Mouse (Mus musculus) megakaryocyte, embryonic 14.5 days (primary cell): ENCODE measurements around the gene Brsk1. TPM values are rescaled to one million over a fixed set of nuclear protein-coding genes. Genes with fewer than 3 reads are reported as not detected.

ENCODE experiments used
- H3K27me3 ChIP-seq: replicated peaks from 2 replicates; pipeline ENCODE3; 2012; ENCODE audit warnings: inconsistent platforms
- H3K36me3 ChIP-seq: replicated peaks from 2 replicates; pipeline ENCODE3; 2012; ENCODE audit warnings: low read length, inconsistent platforms, mixed read lengths
- H3K4me1 ChIP-seq: 2 replicates; pipeline ENCODE4 v1.6.1; 2012; ENCODE audit warnings: inconsistent platforms
- H3K4me3 ChIP-seq: replicated peaks from 2 replicates; pipeline ENCODE3; 2012; ENCODE audit warnings: moderate library complexity, mild to moderate bottlenecking, inconsistent platforms
- H3K9me3 ChIP-seq: 2 replicates; pipeline ENCODE4 v1.6.1; 2012; ENCODE audit warnings: inconsistent platforms
- FLI1 ChIP-seq: IDR thresholded peaks from 2 replicates; pipeline ENCODE4 v1.6.1; 2012; ENCODE audit warnings: low read length, inconsistent platforms, mixed read lengths
- GATA1 ChIP-seq: IDR thresholded peaks from 3 replicates; pipeline ENCODE4 v1.6.1; 2012; ENCODE audit warnings: mixed read lengths, low read length, inconsistent platforms, borderline replicate concordance
- polyA plus RNA-seq: library from polyadenylated mRNA; stranded (reverse); fragments of >175 nt; gene quantifications from 2 replicates; pipeline ENCODE4 v1.2.3, GENCODE M21; 2012; ENCODE audit warnings: low replicate concordance; ENCODE audit not compliant: insufficient read depth

Brsk1 gene
- polyA plus RNA-seq, 1 experiment: 0.08 TPM

DNA sequence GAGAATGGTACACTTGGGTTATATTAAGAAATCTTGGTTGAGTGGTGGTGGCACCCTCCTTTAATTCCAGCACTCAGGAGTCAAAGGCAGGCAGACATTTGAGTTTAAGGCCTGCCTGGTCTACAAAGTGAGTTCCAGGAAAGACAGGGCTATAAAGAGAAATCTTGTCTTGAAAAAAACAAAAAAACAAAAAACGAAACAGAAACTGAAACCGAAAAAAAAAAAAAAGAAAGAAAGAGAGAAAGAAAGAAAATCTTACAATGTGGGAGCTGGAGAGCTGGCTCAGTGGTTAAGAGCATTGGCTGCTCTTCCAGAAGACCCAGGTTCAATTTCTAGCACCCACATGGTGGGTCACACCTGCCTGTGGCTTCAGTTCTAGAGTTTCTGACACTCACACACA is 26.7 kb upstream of the Brsk1 start:
- no peak for TF ChIP-seq FLI1
- H3K27me3 ChIP-seq: no peaks in the 10 kb centered on the region
- H3K9me3 ChIP-seq: no peaks in the 10 kb centered on the region
- H3K36me3 ChIP-seq: peaks cover 49% of the 10 kb centered on the region
- peaks cover 26% of the 10 kb centered on the region for H3K4me1 ChIP-seq
- no peak overlapping the region for H3K4me3 ChIP-seq

DNA sequence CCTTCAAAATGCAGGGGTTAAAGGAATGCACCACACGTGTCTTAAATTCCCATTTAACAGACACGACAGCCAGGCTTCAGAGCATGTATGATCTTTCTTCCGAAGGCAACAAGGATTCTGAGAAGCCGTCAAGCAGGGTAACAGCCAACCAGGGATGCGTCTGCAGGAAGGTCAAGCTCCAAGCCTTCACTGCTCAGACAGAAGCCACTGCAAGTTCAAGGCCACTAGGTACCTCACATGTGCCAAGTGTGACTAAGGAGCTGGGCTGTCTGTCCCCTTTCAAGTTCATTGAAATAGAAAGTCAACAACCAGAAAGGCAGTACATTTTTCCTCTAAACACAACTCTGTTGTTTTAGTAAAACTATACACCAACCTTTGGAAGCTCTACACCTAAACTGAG is 23.5 kb upstream of the Brsk1 start:
- TF ChIP-seq FLI1 (no peak), GATA1 (no peak)
- Histone ChIP-seq H3K36me3 (peaks cover 65% of the 10 kb centered on the region), H3K4me1 (peaks cover 14% of the 10 kb centered on the region), H3K27me3 (no peaks in the 10 kb centered on the region), H3K9me3 (no peaks in the 10 kb centered on the region), H3K4me3 (no peak overlapping the region)

DNA sequence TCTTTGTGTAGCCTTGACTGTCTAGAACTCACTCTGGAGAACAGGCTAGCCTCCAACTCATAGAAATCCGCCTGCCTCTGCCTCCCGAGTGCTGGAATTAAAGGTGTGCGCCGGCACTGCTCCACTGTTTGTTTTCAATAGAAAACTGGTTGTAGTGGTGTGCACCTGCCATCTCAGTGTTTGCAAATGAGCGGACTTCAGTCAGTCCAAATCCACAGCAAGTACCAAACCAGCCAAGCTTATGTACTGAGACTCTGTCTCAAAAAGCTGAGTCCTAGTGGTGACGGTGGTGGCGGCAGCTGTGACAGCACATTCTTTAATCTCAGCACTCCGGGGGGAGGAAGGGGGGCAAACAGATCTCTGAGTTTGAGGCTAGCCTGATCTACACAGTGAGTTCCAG is 21.9 kb upstream of the Brsk1 start:
- Histone ChIP-seq H3K4me3 (no peak overlapping the region), H3K36me3 (peaks cover 63% of the 10 kb centered on the region), H3K27me3 (no peaks in the 10 kb centered on the region), H3K4me1 (peaks cover 13% of the 10 kb centered on the region), H3K9me3 (no peaks in the 10 kb centered on the region)
- TF ChIP-seq GATA1 (no peak), FLI1 (no peak)

DNA sequence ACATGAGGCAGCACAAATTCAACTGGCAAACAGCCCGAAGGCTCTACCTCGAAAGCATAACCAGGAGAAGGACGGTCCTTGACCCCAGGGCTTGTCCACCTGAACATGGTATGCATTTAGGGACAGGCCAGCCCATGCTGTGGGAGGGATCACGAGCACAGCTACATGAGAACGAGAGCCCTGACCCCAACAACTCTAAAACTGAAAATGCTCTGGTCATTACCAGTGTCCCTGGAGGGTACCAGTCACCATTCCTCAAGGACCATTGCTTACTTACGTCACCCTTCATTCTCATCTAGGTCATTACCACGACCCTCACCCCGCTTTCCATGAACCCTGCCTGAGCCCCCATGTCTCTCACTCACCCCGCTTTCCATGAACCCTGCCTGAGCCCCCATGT is 21.2 kb upstream of the Brsk1 start:
- no peak for TF ChIP-seq FLI1
- no peak for TF ChIP-seq GATA1
- no peak overlapping the region for H3K4me3 ChIP-seq
- peaks cover 64% of the 10 kb centered on the region for H3K36me3 ChIP-seq
- no peaks in the 10 kb centered on the region for H3K9me3 ChIP-seq
- H3K27me3 ChIP-seq: no peaks in the 10 kb centered on the region
- peaks cover 13% of the 10 kb centered on the region for H3K4me1 ChIP-seq

DNA sequence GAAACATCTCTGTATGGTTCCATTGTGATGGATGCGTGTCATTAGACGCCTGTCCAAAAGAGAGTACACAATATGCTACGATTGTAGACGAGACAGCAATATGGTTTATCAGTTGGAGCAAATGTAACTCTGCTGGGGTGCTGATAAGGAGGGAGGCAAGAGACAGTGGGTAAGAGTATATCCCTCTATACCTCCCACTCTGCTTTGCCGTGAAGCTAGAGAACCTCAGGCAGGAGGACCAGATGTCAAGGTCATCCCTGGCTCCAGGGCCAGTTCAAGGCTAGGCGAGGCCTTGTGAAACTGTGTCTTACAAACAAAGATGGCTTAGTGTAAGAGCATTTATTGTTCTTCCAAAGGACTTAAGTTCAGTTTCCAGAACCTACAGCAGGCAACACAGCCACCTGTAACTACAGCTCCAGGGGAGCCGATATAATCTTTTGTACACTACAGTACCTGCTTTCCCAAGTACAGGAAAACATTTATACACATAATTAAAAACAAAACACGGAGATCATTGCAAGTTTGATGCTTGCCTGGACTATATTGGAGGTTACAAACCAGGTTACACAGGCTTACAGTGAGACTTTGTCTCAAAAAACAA is 19.6 kb upstream of the Brsk1 start:
- Histone ChIP-seq H3K36me3 (peaks cover 67% of the 10 kb centered on the region), H3K9me3 (no peaks in the 10 kb centered on the region), H3K4me1 (peaks cover 25% of the 10 kb centered on the region), H3K4me3 (no peak overlapping the region), H3K27me3 (no peaks in the 10 kb centered on the region)
- no peak for TF ChIP-seq FLI1
- no peak for TF ChIP-seq GATA1

DNA sequence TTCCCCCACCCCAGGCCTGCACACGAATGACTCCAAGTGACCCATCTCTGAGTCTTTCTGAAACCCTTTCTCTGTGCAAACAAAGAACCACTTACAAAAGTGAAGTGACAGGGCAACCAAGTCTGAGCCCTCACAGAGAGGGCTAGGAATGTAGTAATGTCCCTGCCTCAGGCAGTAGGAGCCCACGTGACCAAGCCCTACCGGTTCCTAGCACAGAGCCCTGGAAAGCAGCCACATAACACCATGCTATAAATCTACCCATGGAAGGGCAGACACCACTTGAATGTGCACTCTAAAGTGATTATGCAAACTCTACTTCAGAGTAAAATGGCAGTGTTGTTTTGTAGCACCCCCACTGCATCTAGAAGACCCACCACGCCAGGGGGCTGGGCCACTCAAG is 18.4 kb upstream of the Brsk1 start:
- Histone ChIP-seq H3K9me3 (no peaks in the 10 kb centered on the region), H3K4me3 (no peak overlapping the region), H3K4me1 (peaks cover 25% of the 10 kb centered on the region), H3K36me3 (peaks cover 67% of the 10 kb centered on the region), H3K27me3 (no peaks in the 10 kb centered on the region)
- TF ChIP-seq GATA1 (no peak), FLI1 (no peak)

DNA sequence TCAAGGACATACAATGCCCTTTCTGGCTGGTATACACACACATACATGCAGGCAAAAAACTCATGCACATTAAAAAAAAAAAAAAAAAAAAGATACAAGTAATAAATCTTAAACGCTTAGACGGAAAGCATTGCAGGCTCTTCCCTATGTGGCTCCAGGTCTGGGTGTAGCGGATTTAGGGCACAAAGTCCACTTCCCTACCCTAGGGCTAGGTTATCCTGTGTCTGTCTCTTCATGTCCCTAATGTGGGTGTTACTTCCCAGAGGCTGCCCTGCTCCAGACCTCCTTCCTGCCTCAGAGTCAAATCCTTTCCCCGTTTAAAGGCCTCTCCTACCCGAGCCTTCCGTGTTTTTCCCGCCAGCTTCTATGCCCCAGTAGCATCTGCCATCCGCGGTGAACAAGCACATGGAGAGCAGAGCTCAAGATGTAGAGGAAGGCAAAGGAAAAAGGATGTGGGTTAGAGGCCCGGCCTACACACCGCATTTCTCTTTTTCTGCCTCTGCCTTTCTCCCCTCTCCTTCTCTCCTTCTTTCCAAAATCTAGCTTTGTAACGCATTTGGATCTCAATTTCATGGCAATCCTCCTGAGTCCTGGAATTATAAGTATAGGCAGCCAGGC is 16.2 kb upstream of the Brsk1 start:
- no peaks in the 10 kb centered on the region for H3K27me3 ChIP-seq
- no peak overlapping the region for H3K4me3 ChIP-seq
- TF ChIP-seq GATA1: no peak
- TF ChIP-seq FLI1: no peak
- H3K9me3 ChIP-seq: no peaks in the 10 kb centered on the region
- peaks cover 70% of the 10 kb centered on the region for H3K36me3 ChIP-seq
- peaks cover 25% of the 10 kb centered on the region for H3K4me1 ChIP-seq

DNA sequence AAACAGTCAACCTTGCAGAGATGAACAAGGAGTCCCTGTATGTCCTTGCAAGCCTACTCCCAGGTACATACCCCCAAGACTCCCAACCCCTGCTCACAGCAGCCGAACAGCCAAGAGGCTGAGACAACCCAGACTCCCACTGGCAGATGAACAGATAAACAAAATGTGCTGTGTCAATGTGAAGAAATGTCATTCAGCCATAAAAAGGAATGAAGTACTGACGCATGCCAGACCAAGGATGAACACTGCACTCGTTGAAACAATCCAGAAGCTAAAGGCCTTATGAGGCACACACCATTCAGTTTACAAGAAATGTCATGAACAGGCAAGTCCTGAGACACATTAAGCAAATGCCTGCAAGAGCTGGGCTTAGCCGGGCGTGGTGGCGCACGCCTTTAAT is 15.2 kb upstream of the Brsk1 start:
- no peak for TF ChIP-seq FLI1
- TF ChIP-seq GATA1: no peak
- Histone ChIP-seq H3K27me3 (no peaks in the 10 kb centered on the region), H3K9me3 (no peaks in the 10 kb centered on the region), H3K4me1 (peaks cover 25% of the 10 kb centered on the region), H3K36me3 (peaks cover 69% of the 10 kb centered on the region), H3K4me3 (no peak overlapping the region)

DNA sequence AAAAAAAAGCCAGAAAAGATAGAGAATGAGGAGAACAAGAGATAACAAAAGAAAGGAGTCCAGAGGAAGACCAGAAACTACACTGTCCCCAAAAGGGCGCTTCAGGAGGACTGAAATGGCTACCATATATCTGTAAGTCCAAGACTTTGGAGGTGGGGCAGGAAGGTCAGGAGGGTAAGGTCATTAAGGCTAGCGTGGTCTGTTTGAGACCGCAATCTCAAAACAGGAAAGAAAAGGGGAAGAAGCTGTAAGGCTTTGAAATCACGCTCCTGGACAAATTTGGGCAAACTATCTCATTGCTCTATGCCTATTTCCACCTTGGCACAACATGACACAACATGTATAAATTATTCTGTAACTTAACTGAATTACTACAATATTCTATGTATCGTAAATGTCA is 7.1 kb upstream of the Brsk1 start:
- Histone ChIP-seq H3K36me3 (peaks cover 21% of the 10 kb centered on the region), H3K4me3 (no peak overlapping the region), H3K9me3 (no peaks in the 10 kb centered on the region), H3K4me1 (peaks cover 26% of the 10 kb centered on the region), H3K27me3 (no peaks in the 10 kb centered on the region)
- TF ChIP-seq FLI1 (no peak), GATA1 (no peak)

DNA sequence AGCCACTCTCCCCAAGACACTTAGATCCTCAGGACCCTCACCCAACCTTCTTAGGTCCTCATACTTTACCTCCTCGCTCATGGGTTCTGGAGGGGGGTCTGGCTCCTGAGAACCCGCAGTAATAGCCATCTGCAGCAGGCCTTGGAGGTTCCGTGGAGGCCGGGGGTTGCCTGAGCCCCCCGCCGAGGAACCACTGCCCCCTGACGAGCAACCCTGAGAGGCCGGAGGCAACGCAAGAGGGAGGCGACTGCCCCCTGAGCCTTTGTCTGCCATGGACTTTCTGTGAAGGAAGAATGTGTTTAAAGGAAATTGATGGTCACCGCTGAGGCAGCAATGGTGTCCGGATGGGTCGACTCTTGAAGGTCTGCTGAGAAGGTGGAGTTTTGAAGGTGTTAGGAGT is 6.2 kb upstream of the Brsk1 start:
- H3K36me3 ChIP-seq: peaks cover 17% of the 10 kb centered on the region
- no peaks in the 10 kb centered on the region for H3K9me3 ChIP-seq
- TF ChIP-seq GATA1: no peak
- TF ChIP-seq FLI1: no peak
- peak overlapping the region; percentile 96 for H3K4me3 ChIP-seq
- peaks cover 26% of the 10 kb centered on the region for H3K4me1 ChIP-seq
- H3K27me3 ChIP-seq: no peaks in the 10 kb centered on the region
